Mouse (Mus musculus) MEL (cell line): Measurements from ENCODE around the gene Fbxo30. TPM values are rescaled to one million over a fixed set of nuclear protein-coding genes. Genes with fewer than 3 reads are reported as not detected.
A peak's percentile ranks its signal among the peaks of the same experiment; 100 is the strongest.

Source experiments
- DNase-seq: peaks from one replicate; pipeline ENCODE4 v3.0.0; 2011; ENCODE audit warnings: low read depth, low spot score
- H3K27ac ChIP-seq: 2 replicates; pipeline ENCODE4 v1.5.1; 2012; ENCODE audit warnings: low read depth, mild to moderate bottlenecking, control low read depth, low read length, moderate library complexity; ENCODE audit not compliant: control insufficient read depth
- H3K27me3 ChIP-seq, 2 experiments: fragments of 150-350 bp in 1 of 2; sonication (generic) in 1 of 2; 2 replicates each; pipeline ENCODE4 v1.6.1; 2012; ENCODE audit warnings: low read length in 2 of 2, mild to moderate bottlenecking in 2 of 2, improper control_type of control experiment in 1 of 2, moderate library complexity in 1 of 2; ENCODE audit not compliant: insufficient read depth in 2 of 2, control insufficient read depth in 1 of 2
- H3K36me3 ChIP-seq, 2 experiments: 2 replicates each; pipeline ENCODE4 v1.6.1; 2012 to 2014; ENCODE audit warnings: low read length in 2 of 2, improper control_type of control experiment in 1 of 2, inconsistent platforms in 1 of 2, mild to moderate bottlenecking in 1 of 2; ENCODE audit not compliant: insufficient read depth in 2 of 2, control insufficient read depth in 1 of 2
- H3K4me1 ChIP-seq, 2 experiments: fragments of 150-350 bp in 1 of 2; sonication (generic) in 1 of 2; 2 replicates each; pipeline ENCODE4 v1.6.1; 2012; ENCODE audit warnings: low read length in 2 of 2, improper control_type of control experiment in 1 of 2, mild to moderate bottlenecking in 1 of 2; ENCODE audit not compliant: insufficient read depth in 2 of 2, control insufficient read depth in 1 of 2
- H3K4me3 ChIP-seq, 2 experiments: fragments of 150-350 bp in 1 of 2; sonication (generic) in 1 of 2; 2 replicates each; pipeline ENCODE4 v1.5.1; 2012; ENCODE audit warnings: low read depth in 2 of 2, low read length in 2 of 2, mild to moderate bottlenecking in 2 of 2, moderate library complexity in 2 of 2, control low read depth in 1 of 2, improper control_type of control experiment in 1 of 2; ENCODE audit not compliant: control insufficient read depth in 1 of 2, insufficient read depth in 1 of 2
- H3K79me2 ChIP-seq: 2 replicates; pipeline ENCODE4 v1.6.1; 2012; ENCODE audit warnings: mild to moderate bottlenecking, low read length, moderate library complexity; ENCODE audit not compliant: control insufficient read depth, poor library complexity, insufficient read depth
- H3K9ac ChIP-seq: 2 replicates; pipeline ENCODE4 v1.6.1; 2012; ENCODE audit warnings: low read depth, mild to moderate bottlenecking, control low read depth, low read length, moderate library complexity; ENCODE audit not compliant: control insufficient read depth, poor library complexity, severe bottlenecking
- H3K9me3 ChIP-seq: fragments of 150-350 bp; sonication (generic); replicated peaks from 2 replicates; pipeline ENCODE4 v1.6.1; 2012; ENCODE audit warnings: mild to moderate bottlenecking, low read length, improper control_type of control experiment, moderate library complexity; ENCODE audit not compliant: insufficient read depth
- BHLHE40 ChIP-seq: IDR thresholded peaks from 2 replicates; pipeline ENCODE4 v1.6.1; 2012; ENCODE audit warnings: low read depth, mild to moderate bottlenecking, inconsistent platforms, low read length, improper control_type of control experiment, borderline replicate concordance
- CTCF ChIP-seq, 3 experiments: IDR thresholded peaks in 2 of 3; conservative IDR thresholded peaks in 1 of 3; 2 replicates each; pipeline ENCODE4 v1.5.1; 2011 to 2012; ENCODE audit warnings: low read length in 3 of 3, low read depth in 2 of 3, mild to moderate bottlenecking in 2 of 3, improper control_type of control experiment in 1 of 3, inconsistent platforms in 1 of 3, mixed read lengths in 1 of 3, moderate library complexity in 1 of 3; ENCODE audit not compliant: control insufficient read depth in 1 of 3, insufficient read depth in 1 of 3, poor library complexity in 1 of 3, severe bottlenecking in 1 of 3
- E2F4 ChIP-seq: IDR thresholded peaks from 2 replicates; pipeline ENCODE4 v1.6.1; 2011; ENCODE audit warnings: low read depth, low read length, improper control_type of control experiment, borderline replicate concordance
- ELF1 ChIP-seq: IDR thresholded peaks from 2 replicates; pipeline ENCODE4 v1.6.1; 2014; ENCODE audit warnings: low read depth, mild to moderate bottlenecking, inconsistent platforms, low read length, improper control_type of control experiment, moderate library complexity
- EP300 ChIP-seq, 2 experiments: IDR thresholded peaks; 2 replicates each; pipeline ENCODE4 v1.6.1; 2011; ENCODE audit warnings: improper control_type of control experiment in 2 of 2, low read length in 2 of 2, low read depth in 1 of 2, mild to moderate bottlenecking in 1 of 2
- MEF2A ChIP-seq: IDR thresholded peaks from 2 replicates; pipeline ENCODE4 v1.6.1; 2014; ENCODE audit warnings: low read depth, mild to moderate bottlenecking, inconsistent platforms, low read length, improper control_type of control experiment; ENCODE audit not compliant: poor library complexity, insufficient replicate concordance, severe bottlenecking; ENCODE audit errors: extremely low read depth
- MYC ChIP-seq: IDR thresholded peaks from 2 replicates; pipeline ENCODE4 v1.6.1; 2011; ENCODE audit warnings: low read depth, mild to moderate bottlenecking, low read length, improper control_type of control experiment, moderate library complexity
- NELFE ChIP-seq: IDR thresholded peaks from 2 replicates; pipeline ENCODE4 v1.6.1; 2011; ENCODE audit warnings: low read depth, low read length, improper control_type of control experiment
- POLR2A ChIP-seq, 2 experiments: IDR thresholded peaks; 2 replicates each; pipeline ENCODE4 v1.6.1; 2011 to 2012; ENCODE audit warnings: low read length in 2 of 2, mild to moderate bottlenecking in 2 of 2, control low read depth in 1 of 2, improper control_type of control experiment in 1 of 2, low read depth in 1 of 2, moderate library complexity in 1 of 2; ENCODE audit not compliant: control insufficient read depth in 1 of 2, insufficient read depth in 1 of 2, poor library complexity in 1 of 2
- POLR2AphosphoS2 ChIP-seq: IDR thresholded peaks from 2 replicates; pipeline ENCODE4 v1.6.1; 2011; ENCODE audit warnings: low read length, improper control_type of control experiment
- POLR2AphosphoS5 ChIP-seq: IDR thresholded peaks from 2 replicates; pipeline ENCODE4 v1.6.1; 2012; ENCODE audit warnings: low read depth, borderline replicate concordance, mild to moderate bottlenecking, inconsistent platforms, low read length, moderate library complexity, mixed read lengths
- SIN3A ChIP-seq: IDR thresholded peaks from 2 replicates; pipeline ENCODE4 v1.6.1; 2012; ENCODE audit warnings: low read length, improper control_type of control experiment, inconsistent platforms
- TBP ChIP-seq: IDR thresholded peaks from 2 replicates; pipeline ENCODE4 v1.8.0; 2011; ENCODE audit warnings: low read depth, low read length, improper control_type of control experiment
- TCF12 ChIP-seq: IDR thresholded peaks from 2 replicates; pipeline ENCODE4 v1.6.1; 2014; ENCODE audit warnings: low read depth, mild to moderate bottlenecking, inconsistent platforms, low read length, improper control_type of control experiment, moderate library complexity
- UBTF ChIP-seq: IDR thresholded peaks from 2 replicates; pipeline ENCODE4 v1.6.1; 2012; ENCODE audit warnings: low read depth, mild to moderate bottlenecking, inconsistent platforms, low read length, improper control_type of control experiment, moderate library complexity, borderline replicate concordance; ENCODE audit not compliant: insufficient read depth
- USF2 ChIP-seq, 2 experiments: IDR thresholded peaks; 2 replicates each; pipeline ENCODE4 v1.6.1; 2011 to 2012; ENCODE audit warnings: improper control_type of control experiment in 2 of 2, low read length in 2 of 2, borderline replicate concordance in 1 of 2, inconsistent platforms in 1 of 2, low read depth in 1 of 2, mild to moderate bottlenecking in 1 of 2; ENCODE audit not compliant: insufficient read depth in 1 of 2
- polyA plus RNA-seq, 2 experiments: library from polyadenylated mRNA; stranded (reverse) in 1 of 2; unstranded in 1 of 2; fragments of >175 nt in 1 of 2; fragments of >200 nt in 1 of 2; gene quantifications; 2 replicates each; pipeline versions ENCODE4 v1.2.1 to v1.2.4; 2012; ENCODE audit warnings: low replicate concordance in 2 of 2, low read depth in 1 of 2; ENCODE audit not compliant: insufficient read length in 2 of 2, insufficient read depth in 1 of 2, missing spikeins in 1 of 2
- total RNA-seq: library from RNA; depleted of rRNA; stranded (reverse); fragments of 300-350 nt; gene quantifications from 2 replicates; pipeline ENCODE4 v1.2.3, GENCODE M21; 2012

Fbxo30 gene
- total and polyA plus RNA-seq, 3 experiments, result 10.1 to 10.8 TPM; not detected in 1

GRCm38 (mm10) chr10:11298418-11298817, 17.3 kb downstream of the Fbxo30 start:
- H3K36me3 ChIP-seq, result peaks cover 6 to 19% of the 10 kb centered on the region in 2 experiments

GRCm38 (mm10) chr10:11305365-11306053, 24.4 kb downstream of the Fbxo30 start:
- no peak overlapping the region for H3K4me3 ChIP-seq
- peaks cover 10% of the 10 kb centered on the region in 2 experiments; a peak in 3 of 4 replicates for H3K4me1 ChIP-seq
- no peaks in the 10 kb centered on the region for H3K27me3 ChIP-seq
- no peak overlapping the region for H3K9ac ChIP-seq
- H3K9me3 ChIP-seq, result no peaks in the 10 kb centered on the region
- H3K27ac ChIP-seq, result no peak overlapping the region
- H3K79me2 ChIP-seq, result peaks cover 1% of the 10 kb centered on the region; the same call in 1 of the 2 replicates
- TF ChIP-seq EP300 (IDR thresholded peaks at IDR 0.05; ENCODE audit: low read depth in 1 of 2, low read length in 2 of 2) (peak; percentile 17 to 35; a peak in 1 of 4 replicates), E2F4 (no peak), SIN3A (0 out of 2 replicates have a peak, but pooled peaks have one; percentile 21), TCF12 (no peak), NELFE (no peak; the same call in 1 of the 2 replicates), UBTF (no peak), USF2 (IDR thresholded peaks at IDR 0.05; ENCODE audit: borderline replicate concordance in 1 of 2, insufficient read depth in 1 of 2, low read depth in 1 of 2, low read length in 2 of 2) (no peak), POLR2AphosphoS2 (0 out of 2 replicates have a peak, but pooled peaks have one; percentile 34), POLR2AphosphoS5 (no peak), MYC (no peak), TBP (no peak)
- H3K36me3 ChIP-seq, result peaks cover 0 to 20% of the 10 kb centered on the region in 2 experiments; a peak in 3 of 4 replicates
- peak; percentile 56 for DNase-seq

More at GRCm38 (mm10) chr10:11298418-11298817, 17.3 kb downstream of the Fbxo30 start:
- no peak for TF ChIP-seq MEF2A
- no peak for TF ChIP-seq POLR2A (IDR thresholded peaks at IDR 0.05; ENCODE audit: control insufficient read depth in 1 of 2, insufficient read depth in 1 of 2, low read depth in 1 of 2, low read length in 2 of 2, poor library complexity in 1 of 2)
- TF ChIP-seq E2F4, result no peak
- TF ChIP-seq ELF1, result no peak
- TF ChIP-seq CTCF (IDR thresholded peaks at IDR 0.05 in 2 of 3, conservative IDR thresholded peaks at IDR 0.05 in 1 of 3; ENCODE audit: control insufficient read depth in 1 of 3, insufficient read depth in 1 of 3, low read depth in 2 of 3, low read length in 3 of 3, poor library complexity in 1 of 3, severe bottlenecking in 1 of 3), result no peak
- TF ChIP-seq UBTF, result no peak
- TF ChIP-seq BHLHE40, result no peak
- Histone ChIP-seq H3K9me3 (no peaks in the 10 kb centered on the region), H3K9ac (no peak overlapping the region), H3K27ac (no peak overlapping the region), H3K4me1 (no peaks in the 10 kb centered on the region; a peak in 1 of 4 replicates), H3K79me2 (peaks cover 9% of the 10 kb centered on the region; the same call in 1 of the 2 replicates), H3K27me3 (no peaks in the 10 kb centered on the region), H3K4me3 (no peak overlapping the region)
- no peak for DNase-seq
